28 mouse cellular contexts compared by ENCODE assay signal in genomic region chr4:103249436-103250085, GRCm38 (mm10). TPM values are rescaled to one million over a fixed set of nuclear protein-coding genes. Genes with fewer than 3 reads are reported as not detected.
DNase-seq lines count a peak whose midpoint lies in the region; ATAC-seq and TF ChIP-seq lines count a peak whose summit lies in the region.
"Had no signal": no experiment of that assay in that cellular context is flagged by ENCODE, and none has a peak within 500 bp of the region (broad histone marks: within the 10 kb centered on the region; RNA-seq: fewer than 3 reads in every experiment).

No protein-coding gene starts in this region.

- ATAC-seq in stomach, postnatal 0 days (ENCODE audit: low FRiP score, low TSS enrichment), result peak; percentile 89
- no peak for ATAC-seq in midbrain, embryonic 13.5 days
- no peak for ATAC-seq in CD4-positive, CD25-positive, alpha-beta regulatory T cell, adult 4 months
- ATAC-seq: Patski had no signal

- 32% methylated on average over 6 of the region's 6 CpGs for WGBS in stomach, postnatal 0 days
- 79% methylated on average over 6 of the region's 6 CpGs for WGBS in midbrain, embryonic 13.5 days

- H3K9me3 ChIP-seq in stomach, postnatal 0 days (ENCODE audit: control insufficient read depth, low read length), result no peaks in the 10 kb centered on the region
- H3K9me3 ChIP-seq in midbrain, embryonic 13.5 days, result no peaks in the 10 kb centered on the region
- H3K9me3 ChIP-seq: embryonic facial prominence, embryonic 10.5 days; heart, embryonic 12.5 days; kidney, embryonic 15.5 days; neural tube, embryonic 15.5 days had no signal

- H3K27me3 ChIP-seq in stomach, postnatal 0 days (ENCODE audit: control insufficient read depth, insufficient read depth, low read length), result no peaks in the 10 kb centered on the region
- H3K27me3 ChIP-seq in midbrain, embryonic 13.5 days, result no peaks in the 10 kb centered on the region
- H3K27me3 ChIP-seq: heart, embryonic 12.5 days; kidney, embryonic 15.5 days; neural tube, embryonic 15.5 days; Patski had no signal

- H3K4me1 ChIP-seq in stomach, postnatal 0 days (replicated peaks; ENCODE audit: control insufficient read depth, insufficient read depth), result no peaks in the 10 kb centered on the region
- no peaks in the 10 kb centered on the region for H3K4me1 ChIP-seq in midbrain, embryonic 13.5 days (replicated peaks)
- H3K4me1 ChIP-seq: embryonic facial prominence, embryonic 10.5 days; heart, embryonic 12.5 days; kidney, embryonic 15.5 days; neural tube, embryonic 15.5 days had no signal

- no peak overlapping the region for H3K9ac ChIP-seq in stomach, postnatal 0 days (ENCODE audit: low read length)
- H3K9ac ChIP-seq in midbrain, embryonic 13.5 days (replicated peaks), result no peak overlapping the region
- H3K9ac ChIP-seq: heart, embryonic 12.5 days; hindbrain, embryonic 14.5 days; kidney, embryonic 15.5 days; neural tube, embryonic 15.5 days had no signal

- no peak overlapping the region for H3K27ac ChIP-seq in stomach, postnatal 0 days (replicated peaks)
- H3K27ac ChIP-seq in midbrain, embryonic 13.5 days, result no peak overlapping the region
- H3K27ac ChIP-seq: embryonic facial prominence, embryonic 10.5 days; gastrocnemius, adult 2 months; hindbrain, embryonic 14.5 days; kidney, embryonic 15.5 days; neural tube, embryonic 15.5 days had no signal

- no peak overlapping the region for H3K4me2 ChIP-seq in stomach, postnatal 0 days (replicated peaks; ENCODE audit: low read depth)
- no peak overlapping the region for H3K4me2 ChIP-seq in midbrain, embryonic 13.5 days (replicated peaks)
- H3K4me2 ChIP-seq: heart, embryonic 12.5 days; hindbrain, embryonic 14.5 days; kidney, embryonic 15.5 days; neural tube, embryonic 15.5 days had no signal

- TF ChIP-seq CTCF in stomach, postnatal 0 days (IDR thresholded peaks at IDR 0.05; ENCODE audit: low read depth), result no peak

- H3K4me3 ChIP-seq in stomach, postnatal 0 days (ENCODE audit: low read depth, low read length), result no peak overlapping the region
- H3K4me3 ChIP-seq in midbrain, embryonic 13.5 days (replicated peaks), result no peak overlapping the region
- H3K4me3 ChIP-seq: embryonic facial prominence, embryonic 10.5 days; gastrocnemius, adult 2 months; heart, embryonic 12.5 days; kidney, embryonic 15.5 days; neural tube, embryonic 15.5 days had no signal

- peak; percentile 59 to 80 for DNase-seq in adrenal gland, adult (ENCODE audit: inconsistent age in 2 of 2, low spot score in 1 of 2)
- DNase-seq in adrenal gland, postnatal 4 days (ENCODE audit: low spot score in 2 of 2), result no peak
- DNase-seq in urinary bladder, postnatal 14 days (ENCODE audit: low spot score), result peak; percentile 16
- DNase-seq in urinary bladder, postnatal 10 days (ENCODE audit: low spot score), result no peak
- DNase-seq in adrenal gland, postnatal 25 days, result peak; percentile 29
- DNase-seq in stomach, postnatal 0 days (ENCODE audit: low spot score), result peak; percentile 36
- DNase-seq: cerebellum, adult 9-10 months; gastrocnemius, adult 2 months; heart, adult 11 months; heart, postnatal 36 days; kidney, postnatal 4 days; layer of hippocampus, adult 9-11 months; midbrain, embryonic 14.5 days; thymus, postnatal 14 days had no signal

- TF ChIP-seq EP300 in stomach, postnatal 0 days (optimal IDR thresholded peaks at IDR 0.05), result no peak

- H3K36me3 ChIP-seq in stomach, postnatal 0 days (ENCODE audit: control insufficient read depth, insufficient read depth, low read length), result no peaks in the 10 kb centered on the region
- no peaks in the 10 kb centered on the region for H3K36me3 ChIP-seq in midbrain, embryonic 13.5 days
- H3K36me3 ChIP-seq: embryonic facial prominence, embryonic 10.5 days; heart, embryonic 12.5 days; kidney, embryonic 15.5 days; neural tube, embryonic 15.5 days had no signal

RNA-seq across cellular contexts. Expression of gene Slc35d1, which starts 34.6 kb away (rescaled TPM):
- total RNA-seq in adrenal gland, postnatal 4 days (2021), result 10 to 100 TPM; 17.0 to 19.4 TPM
- 14.7 and 17.3 TPM in 2 replicates for total RNA-seq in adrenal gland, postnatal 25 days (2021)
- 5.8 and 7.6 TPM in 2 replicates for polyA plus RNA-seq in stomach, postnatal 0 days (2015; fragmentation: Nextera tagmentation; extraction: Ambion mirVana)
- 4.8 and 5.7 TPM in 2 replicates for polyA plus RNA-seq in midbrain, embryonic 13.5 days (2015; fragmentation: Nextera tagmentation; extraction: Ambion mirVana)
- polyA plus RNA-seq in CD4-positive, CD25-positive, alpha-beta regulatory T cell, adult 4 months (2017; shearing (Covaris generic)), result 10 to 100 TPM; 45.3 to 48.8 TPM

RNA-seq across cellular contexts. Expression of gene 4921539E11Rik, which starts 41.1 kb away (rescaled TPM):
- not detected for total RNA-seq in adrenal gland, postnatal 4 days (2021)
- total RNA-seq in adrenal gland, postnatal 25 days (2021), result not detected in 2 replicates
- polyA plus RNA-seq in stomach, postnatal 0 days (2015; fragmentation: Nextera tagmentation; extraction: Ambion mirVana), result not detected in 2 replicates
- polyA plus RNA-seq in midbrain, embryonic 13.5 days (2015; fragmentation: Nextera tagmentation; extraction: Ambion mirVana), result not detected in 2 replicates
- not detected for polyA plus RNA-seq in CD4-positive, CD25-positive, alpha-beta regulatory T cell, adult 4 months (2017; shearing (Covaris generic))
- total RNA-seq: common myeloid progenitor, adult 5-6 weeks; gastrocnemius, adult 2 months; heart, postnatal 36 days; left cerebral cortex, postnatal 10 days had no signal
- polyA plus RNA-seq: embryonic facial prominence, embryonic 10.5 days; forebrain, embryonic 11.5 days; heart, embryonic 12.5 days; hindbrain, embryonic 14.5 days; intestine, embryonic 14.5 days; kidney, embryonic 15.5 days; limb, embryonic 14.5 days; lung, embryonic 16.5 days; midbrain, embryonic 14.5 days; neural tube, embryonic 15.5 days; Patski had no signal

Comparison
In these comparisons a context has a peak if more than half of its experiments do, and no peak if none do; other contexts are left out.
1. DNase-seq: peak in adrenal gland, adult (2 of 2), urinary bladder, postnatal 14 days (single experiment), adrenal gland, postnatal 25 days (single experiment) and stomach, postnatal 0 days (single experiment); none in adrenal gland, postnatal 4 days (0 of 2) and urinary bladder, postnatal 10 days (single experiment).